Mouse (Mus musculus): ENCODE measurements around the gene Tmcc2. TPM values are rescaled to one million over a fixed set of nuclear protein-coding genes. Genes with fewer than 3 reads are reported as not detected.
A peak's percentile ranks its signal among the peaks of the same experiment; 100 is the strongest.

Tmcc2 gene
- polyA plus RNA-seq, 1 experiment from 2014 or later: 20.7 TPM

DNA sequence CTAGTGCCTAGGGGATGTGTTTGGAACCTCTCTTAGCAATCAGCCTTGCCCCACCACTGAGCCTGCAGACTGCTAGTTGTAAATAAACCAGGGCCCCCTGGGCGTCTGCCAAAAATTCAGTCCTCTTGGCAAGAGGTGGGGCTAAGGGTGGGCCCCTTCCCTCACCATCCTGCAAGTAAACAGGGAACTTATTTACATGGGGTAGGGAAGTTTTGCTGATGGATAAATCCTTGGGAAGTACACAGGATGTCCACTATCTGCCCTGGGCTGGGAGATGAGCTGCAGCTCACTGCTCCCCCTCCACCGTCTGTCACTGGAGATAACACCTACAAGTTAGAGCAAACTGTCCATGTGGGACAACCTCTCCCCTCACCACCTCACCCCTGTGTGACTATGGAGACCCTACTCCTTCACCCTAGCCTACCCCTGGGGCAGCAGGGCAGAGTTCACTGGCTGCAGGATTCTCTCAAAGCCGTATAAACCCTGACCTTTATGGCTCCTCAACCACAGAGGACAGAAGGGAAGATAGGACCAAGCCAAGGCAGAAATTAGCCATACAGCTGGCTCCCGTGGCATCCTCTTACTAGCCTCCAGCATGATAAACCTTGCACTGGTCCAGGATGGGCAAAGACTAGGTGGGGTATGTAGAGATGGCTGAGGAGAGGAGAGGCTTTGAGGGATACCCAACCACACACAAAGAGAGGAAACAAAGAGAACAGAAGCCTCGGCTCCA lies 16.8 kb downstream of the Tmcc2 start:
- ATAC-seq (ENCODE audit: low read depth): peak; percentile 47; the same call in 1 of the 2 replicates
- Histone ChIP-seq H3K9ac (replicated peaks; ENCODE audit: low read depth, low read length) (no peak overlapping the region), H3K36me3 (ENCODE audit: control insufficient read depth, insufficient read depth, low read length) (no peaks in the 10 kb centered on the region; the same call in 1 of the 2 replicates), H3K27me3 (ENCODE audit: control insufficient read depth, insufficient read depth, low read length) (no peaks in the 10 kb centered on the region), H3K4me1 (ENCODE audit: control insufficient read depth, insufficient read depth, low read length) (peaks cover 49% of the 10 kb centered on the region), H3K4me2 (ENCODE audit: low read depth, low read length) (no peak overlapping the region), H3K4me3 (ENCODE audit: low read depth, low read length) (no peak overlapping the region), H3K9me3 (ENCODE audit: control insufficient read depth, low read length) (no peaks in the 10 kb centered on the region), H3K27ac (ENCODE audit: low read depth, low read length) (no peak overlapping the region)
- 35% methylated on average over 5 of the region's 5 CpGs for WGBS

- Histone ChIP-seq H3K36me3 (ENCODE audit: control insufficient read depth, insufficient read depth, low read length) (no peaks in the 10 kb centered on the region; the same call in 1 of the 2 replicates), H3K27ac (ENCODE audit: low read depth, low read length) (peak overlapping the region; percentile 35; the same call in 1 of the 2 replicates), H3K4me3 (ENCODE audit: low read depth, low read length) (no peak overlapping the region), H3K9ac (replicated peaks; ENCODE audit: low read depth, low read length) (no peak overlapping the region), H3K27me3 (ENCODE audit: control insufficient read depth, insufficient read depth, low read length) (no peaks in the 10 kb centered on the region), H3K9me3 (ENCODE audit: control insufficient read depth, low read length) (no peaks in the 10 kb centered on the region), H3K4me1 (ENCODE audit: control insufficient read depth, insufficient read depth, low read length) (peaks cover 49% of the 10 kb centered on the region), H3K4me2 (ENCODE audit: low read depth, low read length) (no peak overlapping the region)
- 85% methylated on average over 6 of the region's 6 CpGs for whole genome bisulfite sequencing
- ATAC-seq (ENCODE audit: low read depth): no peak
Observed at GRCm38 (mm10) chr1:132372896-132373534, 18.1 kb downstream of the Tmcc2 start.

GRCm38 (mm10) chr1:132372354-132372753 lies 18.7 kb downstream of the Tmcc2 start:
- no peaks in the 10 kb centered on the region for H3K27me3 ChIP-seq (ENCODE audit: control insufficient read depth, insufficient read depth, low read length)
- no peak overlapping the region for H3K4me2 ChIP-seq (ENCODE audit: low read depth, low read length)
- H3K36me3 ChIP-seq (ENCODE audit: control insufficient read depth, insufficient read depth, low read length): no peaks in the 10 kb centered on the region; the same call in 1 of the 2 replicates
- no peaks in the 10 kb centered on the region for H3K9me3 ChIP-seq (ENCODE audit: control insufficient read depth, low read length)
- no peak overlapping the region for H3K4me3 ChIP-seq (ENCODE audit: low read depth, low read length)
- WGBS: 67% methylated on average over 5 of the region's 5 CpGs
- no peak overlapping the region; the same call in 1 of the 2 replicates for H3K27ac ChIP-seq (ENCODE audit: low read depth, low read length)
- no peak overlapping the region for H3K9ac ChIP-seq (replicated peaks; ENCODE audit: low read depth, low read length)
- peaks cover 49% of the 10 kb centered on the region for H3K4me1 ChIP-seq (ENCODE audit: control insufficient read depth, insufficient read depth, low read length)
- no peak for ATAC-seq (ENCODE audit: low read depth)

GRCm38 (mm10) chr1:132371298-132372081 lies 19.6 kb downstream of the Tmcc2 start:
- no peaks in the 10 kb centered on the region for H3K9me3 ChIP-seq (ENCODE audit: control insufficient read depth, low read length)
- peak overlapping the region; percentile 60 for H3K27ac ChIP-seq (ENCODE audit: low read depth, low read length)
- WGBS: 41% methylated on average over 8 of the region's 8 CpGs
- no peak overlapping the region for H3K4me2 ChIP-seq (ENCODE audit: low read depth, low read length)
- ATAC-seq (ENCODE audit: low read depth): no peak
- H3K4me1 ChIP-seq (ENCODE audit: control insufficient read depth, insufficient read depth, low read length): peaks cover 46% of the 10 kb centered on the region
- H3K36me3 ChIP-seq (ENCODE audit: control insufficient read depth, insufficient read depth, low read length): no peaks in the 10 kb centered on the region; the same call in 1 of the 2 replicates
- H3K4me3 ChIP-seq (ENCODE audit: low read depth, low read length): no peak overlapping the region
- H3K27me3 ChIP-seq (ENCODE audit: control insufficient read depth, insufficient read depth, low read length): no peaks in the 10 kb centered on the region
- H3K9ac ChIP-seq (replicated peaks; ENCODE audit: low read depth, low read length): no peak overlapping the region

DNA sequence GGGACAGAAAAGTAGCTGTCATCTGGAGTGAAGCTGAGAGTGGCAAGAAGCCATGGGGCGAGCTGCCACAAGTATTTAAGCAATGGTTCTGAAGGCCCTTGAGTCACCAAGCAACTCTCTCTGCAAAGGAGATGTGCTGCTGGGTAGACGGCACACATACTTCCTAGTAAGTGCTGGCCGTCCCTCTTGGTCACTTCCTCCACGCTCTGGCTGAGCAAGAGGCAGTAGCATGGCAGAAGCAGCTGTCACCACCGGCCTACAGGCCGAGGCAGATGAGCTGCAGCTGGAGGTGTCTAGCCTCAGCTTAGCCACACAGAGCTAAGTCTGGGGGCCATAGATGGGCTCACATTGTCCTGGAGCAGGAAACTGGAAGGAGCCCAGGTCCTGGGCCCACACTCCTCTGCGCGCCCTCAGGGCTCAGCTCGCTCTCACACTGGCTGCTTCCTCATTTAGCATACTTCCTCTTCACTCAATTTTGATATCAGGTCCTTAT lies 20.4 kb downstream of the Tmcc2 start:
- no peak overlapping the region for H3K4me2 ChIP-seq (ENCODE audit: low read depth, low read length)

GRCm38 (mm10) chr1:132367692-132368506 lies 23.2 kb downstream of the Tmcc2 start:
- H3K27ac ChIP-seq (ENCODE audit: low read depth, low read length): no peak overlapping the region
- 36% methylated on average over 7 of the region's 7 CpGs for WGBS
- H3K9ac ChIP-seq (replicated peaks; ENCODE audit: low read depth, low read length): no peak overlapping the region
- H3K27me3 ChIP-seq (ENCODE audit: control insufficient read depth, insufficient read depth, low read length): no peaks in the 10 kb centered on the region
- H3K4me3 ChIP-seq (ENCODE audit: low read depth, low read length): no peak overlapping the region
- peaks cover 28% of the 10 kb centered on the region for H3K4me1 ChIP-seq (ENCODE audit: control insufficient read depth, insufficient read depth, low read length)
- no peak overlapping the region for H3K4me2 ChIP-seq (ENCODE audit: low read depth, low read length)
- H3K9me3 ChIP-seq (ENCODE audit: control insufficient read depth, low read length): no peaks in the 10 kb centered on the region
- peak; percentile 86 for ATAC-seq (ENCODE audit: low read depth)
- no peaks in the 10 kb centered on the region; the same call in 1 of the 2 replicates for H3K36me3 ChIP-seq (ENCODE audit: control insufficient read depth, insufficient read depth, low read length)

More for the DNA sequence above, 20.4 kb downstream of the Tmcc2 start:
- no peak for ATAC-seq (ENCODE audit: low read depth)
- Histone ChIP-seq H3K36me3 (ENCODE audit: control insufficient read depth, insufficient read depth, low read length) (no peaks in the 10 kb centered on the region; the same call in 1 of the 2 replicates), H3K4me1 (ENCODE audit: control insufficient read depth, insufficient read depth, low read length) (peaks cover 51% of the 10 kb centered on the region), H3K27ac (ENCODE audit: low read depth, low read length) (peak overlapping the region; percentile 60; the same call in 1 of the 2 replicates), H3K9me3 (ENCODE audit: control insufficient read depth, low read length) (no peaks in the 10 kb centered on the region), H3K27me3 (ENCODE audit: control insufficient read depth, insufficient read depth, low read length) (no peaks in the 10 kb centered on the region), H3K4me3 (ENCODE audit: low read depth, low read length) (no peak overlapping the region), H3K9ac (replicated peaks; ENCODE audit: low read depth, low read length) (no peak overlapping the region)
- WGBS: 85% methylated on average over 9 of the region's 9 CpGs

DNA sequence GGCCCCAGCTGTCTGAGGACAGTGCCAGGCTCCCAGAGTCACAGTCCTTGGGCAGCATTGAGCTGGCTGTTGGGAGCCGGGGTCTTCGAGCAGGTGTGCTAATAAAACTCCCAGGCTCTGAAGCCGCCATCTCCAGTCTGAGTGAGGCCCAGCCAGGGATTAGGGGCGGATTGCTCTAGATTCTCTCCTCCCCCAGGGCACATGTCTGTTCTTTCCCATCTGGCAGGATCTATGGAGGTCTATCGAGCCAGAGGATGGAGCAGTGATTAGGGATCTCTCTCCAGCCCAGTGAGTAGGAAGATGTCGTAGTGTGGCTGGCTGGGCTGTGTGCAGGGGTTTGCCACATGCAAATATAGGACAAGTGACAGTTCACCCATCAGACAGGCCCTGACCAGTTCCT lies 24.1 kb downstream of the Tmcc2 start:
- H3K9me3 ChIP-seq (ENCODE audit: control insufficient read depth, low read length): no peaks in the 10 kb centered on the region
- 40% methylated on average over 6 of the region's 6 CpGs for WGBS
- no peak overlapping the region for H3K4me2 ChIP-seq (ENCODE audit: low read depth, low read length)
- peak; percentile 53 for ATAC-seq (ENCODE audit: low read depth)
- H3K4me3 ChIP-seq (ENCODE audit: low read depth, low read length): no peak overlapping the region
- no peaks in the 10 kb centered on the region for H3K27me3 ChIP-seq (ENCODE audit: control insufficient read depth, insufficient read depth, low read length)
- peaks cover 19% of the 10 kb centered on the region for H3K4me1 ChIP-seq (ENCODE audit: control insufficient read depth, insufficient read depth, low read length)
- H3K27ac ChIP-seq (ENCODE audit: low read depth, low read length): no peak overlapping the region
- 0 out of 2 replicates have a peak overlapping the region, but pooled peaks have one; percentile 11 for H3K9ac ChIP-seq (replicated peaks; ENCODE audit: low read depth, low read length)
- H3K36me3 ChIP-seq (ENCODE audit: control insufficient read depth, insufficient read depth, low read length): no peaks in the 10 kb centered on the region; the same call in 1 of the 2 replicates

DNA sequence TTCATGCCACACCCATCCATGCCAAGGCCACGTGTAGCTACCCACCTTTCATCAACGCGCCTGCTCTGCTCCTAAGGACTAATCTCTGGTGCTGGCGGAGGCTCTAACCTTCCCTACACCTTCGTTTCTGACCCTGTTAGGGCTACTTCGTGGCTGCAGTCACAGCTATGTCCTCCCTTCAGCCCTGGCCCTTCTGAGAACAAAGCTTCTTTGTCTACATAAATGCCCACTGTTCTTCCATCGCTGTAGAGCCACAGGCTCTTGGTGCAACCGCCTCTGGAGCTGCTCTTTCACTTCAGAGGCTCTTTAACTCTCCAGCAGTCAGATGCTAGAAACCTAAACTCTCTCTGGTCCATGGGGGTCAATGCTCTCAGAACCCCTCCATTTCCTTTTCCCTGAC lies 24.8 kb downstream of the Tmcc2 start:
- ATAC-seq (ENCODE audit: low read depth): no peak
- peaks cover 12% of the 10 kb centered on the region; the same call in 1 of the 2 replicates for H3K4me1 ChIP-seq (ENCODE audit: control insufficient read depth, insufficient read depth, low read length)
- H3K36me3 ChIP-seq (ENCODE audit: control insufficient read depth, insufficient read depth, low read length): no peaks in the 10 kb centered on the region; the same call in 1 of the 2 replicates
- no peaks in the 10 kb centered on the region for H3K9me3 ChIP-seq (ENCODE audit: control insufficient read depth, low read length)
- H3K4me2 ChIP-seq (ENCODE audit: low read depth, low read length): no peak overlapping the region
- no peaks in the 10 kb centered on the region for H3K27me3 ChIP-seq (ENCODE audit: control insufficient read depth, insufficient read depth, low read length)
- no peak overlapping the region for H3K9ac ChIP-seq (replicated peaks; ENCODE audit: low read depth, low read length)
- WGBS: 60% methylated on average over 8 of the region's 8 CpGs
- no peak overlapping the region for H3K4me3 ChIP-seq (ENCODE audit: low read depth, low read length)
- H3K27ac ChIP-seq (ENCODE audit: low read depth, low read length): no peak overlapping the region
